In genomic region chr2:31760486-31760885, GRCm38 (mm10) we compare ENCODE assay signal across 8 mouse cellular contexts. TPM values are rescaled to one million over a fixed set of nuclear protein-coding genes. Genes with fewer than 3 reads are reported as not detected.
DNase-seq lines count a peak whose midpoint lies in the region; ATAC-seq and TF ChIP-seq lines count a peak whose summit lies in the region.

No protein-coding gene starts in this region.

- peak overlapping the region; percentile 79 for H3K4me2 ChIP-seq in embryonic facial prominence, embryonic 12.5 days (replicated peaks)
- H3K4me2 ChIP-seq in intestine, embryonic 15.5 days (replicated peaks), result peak overlapping the region; percentile 84
- H3K4me2 ChIP-seq in neural tube, embryonic 12.5 days (replicated peaks), result peak overlapping the region; percentile 88

- H3K4me3 ChIP-seq in lung, adult 2 months (replicated peaks; ENCODE audit: extremely low read depth, low read depth, low read length), result peak overlapping the region; percentile 94
- peak overlapping the region; percentile 73 for H3K4me3 ChIP-seq in embryonic facial prominence, embryonic 12.5 days
- H3K4me3 ChIP-seq in intestine, embryonic 15.5 days (replicated peaks), result peak overlapping the region; percentile 85
- peak overlapping the region; percentile 78 for H3K4me3 ChIP-seq in neural tube, embryonic 12.5 days

- peak overlapping the region; percentile 95 for H3K27ac ChIP-seq in embryonic facial prominence, embryonic 12.5 days
- peak overlapping the region; percentile 87 for H3K27ac ChIP-seq in intestine, embryonic 15.5 days
- H3K27ac ChIP-seq in neural tube, embryonic 12.5 days, result 0 out of 2 replicates have a peak overlapping the region, but pooled peaks have one; percentile 20

- ATAC-seq in embryonic facial prominence, embryonic 12.5 days (ENCODE audit: insufficient number of reproducible peaks, insufficient read depth, low FRiP score, low TSS enrichment), result no peak
- ATAC-seq in intestine, embryonic 15.5 days, result no peak
- no peak for ATAC-seq in neural tube, embryonic 12.5 days (ENCODE audit: low FRiP score, low read depth)

- H3K9ac ChIP-seq in embryonic facial prominence, embryonic 12.5 days, result peak overlapping the region; percentile 90
- H3K9ac ChIP-seq in intestine, embryonic 15.5 days, result peak overlapping the region; percentile 86
- H3K9ac ChIP-seq in neural tube, embryonic 12.5 days, result peak overlapping the region; percentile 87

- no peak for DNase-seq in lung, adult 2 months
- DNase-seq in lung, postnatal 10 days, result no peak
- DNase-seq in right cerebral cortex, postnatal 25 days, result no peak
- no peak for DNase-seq in right cerebral cortex, adult 2 months (ENCODE audit: low spot score in 2 of 2)
- no peak for DNase-seq in retina, postnatal 1 day

- H3K9me3 ChIP-seq in embryonic facial prominence, embryonic 12.5 days, result no peaks in the 10 kb centered on the region
- no peaks in the 10 kb centered on the region for H3K9me3 ChIP-seq in intestine, embryonic 15.5 days
- no peaks in the 10 kb centered on the region for H3K9me3 ChIP-seq in neural tube, embryonic 12.5 days

- TF ChIP-seq CTCF in lung, adult 2 months (IDR thresholded peaks at IDR 0.05; ENCODE audit: insufficient read depth, low read length), result no peak

- H3K36me3 ChIP-seq in embryonic facial prominence, embryonic 12.5 days, result no peaks in the 10 kb centered on the region
- H3K36me3 ChIP-seq in intestine, embryonic 15.5 days, result no peaks in the 10 kb centered on the region
- H3K36me3 ChIP-seq in neural tube, embryonic 12.5 days, result no peaks in the 10 kb centered on the region

- TF ChIP-seq POLR2A in lung, adult 2 months (IDR thresholded peaks at IDR 0.05; ENCODE audit: borderline replicate concordance, extremely low read depth, low read depth, low read length), result no peak

- peaks cover 30% of the 10 kb centered on the region for H3K4me1 ChIP-seq in lung, adult 2 months (ENCODE audit: control insufficient read depth, insufficient read depth, low read length)
- peaks cover 43% of the 10 kb centered on the region for H3K4me1 ChIP-seq in embryonic facial prominence, embryonic 12.5 days
- H3K4me1 ChIP-seq in intestine, embryonic 15.5 days (replicated peaks), result peaks cover 27% of the 10 kb centered on the region
- peaks cover 50% of the 10 kb centered on the region for H3K4me1 ChIP-seq in neural tube, embryonic 12.5 days

- 3% methylated on average over 1 of the region's 1 CpGs for WGBS in lung, adult 2 months
- WGBS in embryonic facial prominence, embryonic 12.5 days, result 0% methylated on average over 1 of the region's 1 CpGs
- WGBS in intestine, embryonic 15.5 days, result 0% methylated on average over 1 of the region's 1 CpGs
- 2% methylated on average over 1 of the region's 1 CpGs for WGBS in neural tube, embryonic 12.5 days

- H3K27me3 ChIP-seq in embryonic facial prominence, embryonic 12.5 days, result no peaks in the 10 kb centered on the region
- H3K27me3 ChIP-seq in intestine, embryonic 15.5 days (replicated peaks), result no peaks in the 10 kb centered on the region
- H3K27me3 ChIP-seq in neural tube, embryonic 12.5 days (replicated peaks), result no peaks in the 10 kb centered on the region

RNA-seq across cellular contexts. Expression of gene Qrfp, which starts 49.9 kb away (rescaled TPM):
- polyA plus RNA-seq in lung, adult 2 months (2012; rRNA removed), result 0.12 and 0.13 TPM in 2 replicates
- 0.15 and 0.18 TPM in 2 replicates for polyA plus RNA-seq in embryonic facial prominence, embryonic 12.5 days (2016; fragmentation: Nextera tagmentation; extraction: Ambion mirVana)
- 0.05 TPM in 2 replicates for polyA plus RNA-seq in intestine, embryonic 15.5 days (2015; fragmentation: Nextera tagmentation; extraction: Ambion mirVana)
- 0.15 and 0.16 TPM in 2 replicates for polyA plus RNA-seq in neural tube, embryonic 12.5 days (2016; fragmentation: Nextera tagmentation; extraction: Ambion mirVana)

Comparison
In these comparisons a context has a peak if more than half of its experiments do, and no peak if none do; other contexts are left out.
1. H3K27ac ChIP-seq: peak in every context shown above with its lines; median percentile 95 in embryonic facial prominence, embryonic 12.5 days; 87 in intestine, embryonic 15.5 days; 20 in neural tube, embryonic 12.5 days.